Mouse (Mus musculus) hindbrain, embryonic 15.5 days (tissue): ENCODE measurements around the gene Fhit. TPM values are rescaled to one million over a fixed set of nuclear protein-coding genes. Genes with fewer than 3 reads are reported as not detected.

Experiments
- ATAC-seq: fragments of 200-750 bp; cut with Nextera tagmentation; 2 replicates; pipeline ENCODE4 v1.8.0; 2017; ENCODE audit warnings: low read depth, moderate number of reproducible peaks, moderate TSS enrichment; ENCODE audit not compliant: low FRiP score
- H3K27ac ChIP-seq: fragments of 300-500 bp; sonication (generic); replicated peaks from 2 replicates; pipeline ENCODE4 v1.5.1; 2015; ENCODE audit warnings: mild to moderate bottlenecking, inconsistent platforms
- H3K27me3 ChIP-seq: fragments of 300-500 bp; sonication (generic); 2 replicates; pipeline ENCODE4 v1.6.1; 2015; ENCODE audit warnings: control low read depth, inconsistent platforms
- H3K36me3 ChIP-seq: fragments of 300-500 bp; sonication (generic); 2 replicates; pipeline ENCODE4 v1.6.1; 2015; ENCODE audit warnings: control low read depth, inconsistent platforms
- H3K4me1 ChIP-seq: fragments of 300-500 bp; sonication (generic); replicated peaks from 2 replicates; pipeline ENCODE4 v1.6.1; 2015; ENCODE audit warnings: control low read depth, inconsistent platforms
- H3K4me2 ChIP-seq: fragments of 300-500 bp; sonication (generic); 2 replicates; pipeline ENCODE4 v1.6.1; 2015; ENCODE audit warnings: moderate library complexity, mild to moderate bottlenecking, inconsistent platforms
- H3K4me3 ChIP-seq: fragments of 300-500 bp; sonication (generic); 2 replicates; pipeline ENCODE4 v1.5.1; 2015; ENCODE audit warnings: mild to moderate bottlenecking, inconsistent platforms
- H3K9ac ChIP-seq: fragments of 300-500 bp; sonication (generic); 2 replicates; pipeline ENCODE4 v1.6.1; 2015; ENCODE audit warnings: inconsistent platforms
- H3K9me3 ChIP-seq: fragments of 300-500 bp; sonication (generic); 2 replicates; pipeline ENCODE4 v1.6.1; 2016; ENCODE audit warnings: control low read depth, inconsistent platforms
- WGBS: fragments of 180-500 bp; shearing (Covaris S2); methylation state at CpG from one replicate; pipeline ENCODE4 v1.1.7; 2015; 5-methylcytosine and 5-hydroxymethylcytosine counted together
- polyA plus RNA-seq: library from polyadenylated mRNA; unstranded; fragments of >200 nt; fragmentation: Nextera tagmentation; extraction: Ambion mirVana; gene quantifications from 2 replicates; pipeline ENCODE4 v1.2.1, GENCODE M21; 2015

The Fhit gene
- polyA plus RNA-seq, 1 experiment from 2014 or later, result 9.2 TPM

DNA sequence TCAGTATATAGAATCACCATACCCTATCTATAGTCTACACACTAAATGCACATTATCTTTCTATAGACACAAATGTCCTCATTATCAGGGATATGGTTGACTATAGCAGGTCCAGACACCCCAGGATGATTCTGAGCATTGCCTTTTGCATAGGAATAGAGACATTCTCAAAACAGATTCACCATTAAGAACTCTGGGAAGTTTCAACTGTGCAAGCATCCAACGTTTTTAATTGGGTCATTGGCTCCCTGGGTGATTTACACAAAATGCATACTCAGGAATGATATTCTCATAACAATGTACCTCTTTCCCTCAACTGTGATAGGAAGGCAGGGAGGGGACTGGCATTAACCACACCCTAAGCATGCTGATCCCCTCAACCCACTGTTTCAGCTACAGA, 1503.4 kb downstream of the Fhit start:
- H3K4me3 ChIP-seq, result no peak overlapping the region
- H3K27me3 ChIP-seq, result no peaks in the 10 kb centered on the region
- H3K4me2 ChIP-seq, result no peak overlapping the region
- no peaks in the 10 kb centered on the region for H3K9me3 ChIP-seq
- no peak overlapping the region for H3K27ac ChIP-seq
- no peak overlapping the region for H3K9ac ChIP-seq
- H3K4me1 ChIP-seq, result no peaks in the 10 kb centered on the region
- H3K36me3 ChIP-seq, result no peaks in the 10 kb centered on the region
- 57% methylated on average over 1 of the region's 1 CpGs for WGBS
- ATAC-seq, result no peak

- no peak overlapping the region for H3K9ac ChIP-seq
Observed at GRCm38 (mm10) chr14:9651417-9651816, 1510.4 kb downstream of the Fhit start.

GRCm38 (mm10) chr14:9648416-9648815, 1513.4 kb downstream of the Fhit start:
- 90% methylated on average over 1 of the region's 1 CpGs for WGBS
- H3K4me1 ChIP-seq, result peaks cover 10% of the 10 kb centered on the region
- no peaks in the 10 kb centered on the region for H3K9me3 ChIP-seq
- no peaks in the 10 kb centered on the region for H3K27me3 ChIP-seq
- no peak for ATAC-seq
- no peak overlapping the region for H3K27ac ChIP-seq
- no peak overlapping the region for H3K9ac ChIP-seq
- H3K4me3 ChIP-seq, result no peak overlapping the region
- H3K36me3 ChIP-seq, result no peaks in the 10 kb centered on the region
- H3K4me2 ChIP-seq, result no peak overlapping the region

More at GRCm38 (mm10) chr14:9651417-9651816, 1510.4 kb downstream of the Fhit start:
- Histone ChIP-seq H3K4me1 (no peaks in the 10 kb centered on the region), H3K4me2 (no peak overlapping the region), H3K27ac (no peak overlapping the region), H3K27me3 (no peaks in the 10 kb centered on the region), H3K36me3 (no peaks in the 10 kb centered on the region), H3K9me3 (no peaks in the 10 kb centered on the region), H3K4me3 (no peak overlapping the region)
- ATAC-seq, result no peak
- WGBS, result 70% methylated on average over 1 of the region's 1 CpGs

DNA sequence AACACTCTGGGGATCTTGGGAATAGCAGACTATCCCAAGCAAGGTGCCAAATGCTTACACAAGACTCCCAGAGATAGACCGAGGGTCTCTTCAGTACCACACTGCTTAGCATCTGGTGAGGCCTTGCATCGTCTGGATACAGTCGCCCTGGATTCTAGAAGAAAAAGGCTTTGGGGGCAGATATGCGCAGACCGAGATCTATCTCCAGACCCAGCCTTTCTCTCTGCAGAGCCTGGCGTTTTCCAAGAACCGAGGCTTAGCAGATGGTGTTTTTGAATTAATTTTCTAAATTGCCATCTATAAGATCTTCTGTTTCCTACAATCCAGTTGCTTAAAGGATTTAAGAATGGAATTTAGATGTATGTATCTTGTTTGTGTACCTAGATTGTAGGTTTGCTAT, 1515.6 kb downstream of the Fhit start:
- Histone ChIP-seq H3K27ac (no peak overlapping the region), H3K4me3 (no peak overlapping the region), H3K36me3 (no peaks in the 10 kb centered on the region), H3K9ac (no peak overlapping the region), H3K9me3 (no peaks in the 10 kb centered on the region), H3K27me3 (no peaks in the 10 kb centered on the region), H3K4me1 (peaks cover 17% of the 10 kb centered on the region), H3K4me2 (no peak overlapping the region)
- no peak for ATAC-seq
- 78% methylated on average over 7 of the region's 7 CpGs for WGBS

DNA sequence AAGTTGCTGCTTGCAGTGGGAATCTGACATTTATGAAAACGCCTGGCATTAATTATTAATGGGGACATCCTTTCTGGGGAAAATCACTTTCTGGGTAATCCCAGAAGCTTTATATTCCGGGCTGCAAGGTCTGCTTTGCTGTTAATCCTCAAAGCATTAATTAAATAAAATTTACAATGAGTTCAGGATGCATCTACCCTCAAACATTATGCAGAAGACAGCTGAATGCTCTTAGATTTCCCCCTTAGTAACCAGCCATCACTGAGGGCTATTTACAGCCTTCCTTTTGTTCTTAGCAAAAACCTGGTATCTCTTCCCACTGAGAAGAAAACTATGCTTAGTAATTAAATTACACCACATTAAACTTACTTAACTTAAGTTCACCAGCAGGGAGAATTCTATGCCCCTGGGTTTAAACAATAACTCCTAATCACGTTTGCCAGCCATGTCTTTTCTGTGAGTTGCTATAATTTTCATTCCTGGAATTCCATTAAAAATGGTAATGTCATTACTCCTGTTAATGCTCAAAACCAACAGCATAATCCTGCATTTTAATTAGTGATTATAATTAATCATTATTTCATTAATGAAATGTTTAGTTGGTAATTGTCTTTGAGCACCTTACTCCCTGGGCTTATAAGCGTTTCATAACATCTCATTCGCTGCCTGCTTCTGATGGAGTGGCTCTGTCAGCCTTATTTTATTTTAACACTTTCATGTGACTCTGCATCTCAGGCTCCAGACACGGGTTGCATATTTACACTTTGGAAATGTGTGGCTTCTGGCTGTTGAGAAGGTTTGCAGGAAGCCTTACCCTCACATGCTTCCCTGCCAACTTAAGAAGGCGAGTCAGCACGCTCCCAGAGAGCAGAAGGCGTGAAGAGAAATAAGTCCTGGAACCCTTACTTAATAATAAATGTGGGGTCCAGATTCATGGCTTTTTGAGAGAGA, 1517.3 kb downstream of the Fhit start:
- Histone ChIP-seq H3K9ac (no peak overlapping the region), H3K27ac (no peak overlapping the region), H3K4me2 (no peak overlapping the region), H3K36me3 (no peaks in the 10 kb centered on the region), H3K4me3 (no peak overlapping the region), H3K4me1 (peaks cover 17% of the 10 kb centered on the region), H3K27me3 (no peaks in the 10 kb centered on the region), H3K9me3 (no peaks in the 10 kb centered on the region)
- no peak for ATAC-seq
- 26% methylated on average over 9 of the region's 9 CpGs for WGBS

- ATAC-seq, result no peak
- peaks cover 17% of the 10 kb centered on the region for H3K4me1 ChIP-seq
- no peaks in the 10 kb centered on the region for H3K9me3 ChIP-seq
- no peak overlapping the region for H3K27ac ChIP-seq
- H3K27me3 ChIP-seq, result no peaks in the 10 kb centered on the region
- 49% methylated on average over 7 of the region's 7 CpGs for WGBS
- H3K36me3 ChIP-seq, result no peaks in the 10 kb centered on the region
- H3K4me2 ChIP-seq, result no peak overlapping the region
- no peak overlapping the region for H3K9ac ChIP-seq
- no peak overlapping the region for H3K4me3 ChIP-seq
Observed at GRCm38 (mm10) chr14:9643700-9644099, 1518.1 kb downstream of the Fhit start.

GRCm38 (mm10) chr14:9642628-9643027, 1519.2 kb downstream of the Fhit start:
- peaks cover 17% of the 10 kb centered on the region for H3K4me1 ChIP-seq
- H3K36me3 ChIP-seq, result no peaks in the 10 kb centered on the region
- H3K9ac ChIP-seq, result no peak overlapping the region
- no peak overlapping the region for H3K4me3 ChIP-seq
- H3K27ac ChIP-seq, result no peak overlapping the region
- 63% methylated on average over 6 of the region's 6 CpGs for WGBS
- no peaks in the 10 kb centered on the region for H3K27me3 ChIP-seq
- ATAC-seq, result no peak
- H3K9me3 ChIP-seq, result no peaks in the 10 kb centered on the region
- H3K4me2 ChIP-seq, result no peak overlapping the region

- Histone ChIP-seq H3K4me1 (peaks cover 17% of the 10 kb centered on the region), H3K9ac (no peak overlapping the region), H3K4me3 (no peak overlapping the region), H3K27me3 (no peaks in the 10 kb centered on the region), H3K27ac (no peak overlapping the region), H3K4me2 (no peak overlapping the region), H3K36me3 (no peaks in the 10 kb centered on the region), H3K9me3 (no peaks in the 10 kb centered on the region)
- 19% methylated on average over 3 of the region's 3 CpGs for WGBS
- no peak for ATAC-seq
Observed at GRCm38 (mm10) chr14:9642068-9642467, 1519.8 kb downstream of the Fhit start.

- Histone ChIP-seq H3K27ac (no peak overlapping the region), H3K9ac (no peak overlapping the region), H3K27me3 (no peaks in the 10 kb centered on the region), H3K36me3 (no peaks in the 10 kb centered on the region), H3K4me1 (no peaks in the 10 kb centered on the region), H3K4me2 (no peak overlapping the region), H3K4me3 (no peak overlapping the region), H3K9me3 (no peaks in the 10 kb centered on the region)
- WGBS, result 31% methylated on average over 1 of the region's 1 CpGs
- peak; percentile 54; the same call in 1 of the 2 replicates for ATAC-seq
Observed at GRCm38 (mm10) chr14:9634247-9634991, 1527.4 kb downstream of the Fhit start.

- 16% methylated on average over 3 of the region's 3 CpGs for WGBS
- Histone ChIP-seq H3K4me2 (no peak overlapping the region), H3K9ac (no peak overlapping the region), H3K36me3 (no peaks in the 10 kb centered on the region), H3K9me3 (no peaks in the 10 kb centered on the region), H3K27ac (no peak overlapping the region), H3K4me3 (no peak overlapping the region), H3K4me1 (no peaks in the 10 kb centered on the region), H3K27me3 (no peaks in the 10 kb centered on the region)
- ATAC-seq, result no peak
Observed at GRCm38 (mm10) chr14:9632537-9632936, 1529.3 kb downstream of the Fhit start.

- no peak overlapping the region for H3K4me2 ChIP-seq
- WGBS, result 39% methylated on average over 6 of the region's 6 CpGs
- H3K27ac ChIP-seq, result no peak overlapping the region
- peaks cover 5% of the 10 kb centered on the region for H3K4me1 ChIP-seq
- H3K27me3 ChIP-seq, result no peaks in the 10 kb centered on the region
- H3K4me3 ChIP-seq, result no peak overlapping the region
- no peak overlapping the region for H3K9ac ChIP-seq
- ATAC-seq, result no peak
- H3K9me3 ChIP-seq, result no peaks in the 10 kb centered on the region
- no peaks in the 10 kb centered on the region for H3K36me3 ChIP-seq
Observed at GRCm38 (mm10) chr14:9623219-9624043, 1538.4 kb downstream of the Fhit start.
